Mouse (Mus musculus) ovary, adult 18-20 months (tissue): ENCODE results near the gene Nudt21.
A peak's percentile ranks its signal among the peaks of the same experiment; 100 is the strongest.

Experiments
- DNase-seq: peaks from one replicate; pipeline ENCODE4 v3.0.0; 2022; ENCODE audit warnings: low spot score, mixed read lengths

Nudt21 gene

DNA sequence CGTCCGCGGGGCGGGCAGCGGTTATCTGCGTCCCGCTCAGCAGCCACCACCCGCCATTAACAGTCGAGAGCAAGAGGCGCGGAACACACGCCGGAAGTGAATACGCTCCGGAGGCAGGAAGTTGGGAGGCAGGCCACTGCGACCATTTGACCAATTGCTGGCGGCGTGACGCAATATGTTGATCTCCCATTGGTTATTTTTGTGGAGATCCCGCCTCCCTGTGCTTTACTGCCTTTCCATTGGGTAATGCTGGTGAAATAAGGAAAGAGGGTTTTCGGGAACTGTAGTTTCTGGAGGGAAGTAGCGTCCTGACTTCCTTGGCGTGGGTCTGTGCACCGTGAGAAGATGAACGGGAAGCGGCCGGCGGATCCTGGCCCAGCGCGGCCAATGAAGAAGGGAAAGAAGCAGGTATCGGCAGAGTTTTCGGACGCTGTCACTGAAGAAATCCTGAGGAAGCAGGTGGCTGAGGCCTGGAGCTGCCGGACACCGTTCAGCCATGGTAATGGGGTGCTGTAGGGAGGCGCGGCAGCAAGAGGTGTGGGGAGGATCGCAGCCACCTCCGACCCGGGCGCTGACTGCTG is at the start of gene Nudt21, which contains the start of gene Ogfod1:
Gene Nudt21, minus strand, starts transcription at position 88 of the 581 bp plus-strand sequence.
Gene Ogfod1, plus strand, starts transcription at position 255 of the 581 bp plus-strand sequence.
- peak; percentile 91 for DNase-seq

DNA sequence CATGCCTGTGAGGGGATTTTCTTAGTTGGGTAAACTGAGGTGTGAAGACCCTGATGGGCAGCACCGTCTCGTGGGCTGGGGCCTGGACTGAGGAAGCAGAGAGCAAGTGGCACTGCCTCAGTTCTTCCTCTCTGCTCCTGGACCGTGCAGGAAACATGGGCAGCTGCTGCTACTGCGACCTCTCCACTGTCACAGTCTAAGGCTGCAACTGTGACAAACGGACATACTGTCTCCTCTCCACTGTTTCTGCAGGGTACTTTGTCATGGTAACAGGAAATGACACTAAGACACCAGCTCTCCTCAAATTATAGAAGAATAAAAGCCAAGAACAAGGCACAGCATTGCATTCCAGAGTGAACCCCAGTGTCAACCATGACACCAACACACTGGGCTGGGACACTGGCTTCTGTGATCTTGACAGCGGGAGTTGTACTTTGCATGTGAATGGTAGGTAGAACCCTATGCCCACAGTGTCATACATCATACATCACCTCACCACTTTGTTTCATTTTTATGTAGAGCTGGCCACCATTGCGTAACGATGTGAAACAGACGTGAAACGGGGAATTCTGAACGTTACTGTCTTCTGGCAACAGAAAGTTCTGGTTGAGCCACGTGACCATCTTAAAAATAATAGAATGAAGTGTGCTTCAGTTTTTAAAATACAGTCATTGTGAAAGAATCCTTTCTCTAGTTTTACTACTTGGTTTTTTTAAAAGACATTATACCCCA is 39.8 kb upstream of the Nudt21 start:
- no peak for DNase-seq

DNA sequence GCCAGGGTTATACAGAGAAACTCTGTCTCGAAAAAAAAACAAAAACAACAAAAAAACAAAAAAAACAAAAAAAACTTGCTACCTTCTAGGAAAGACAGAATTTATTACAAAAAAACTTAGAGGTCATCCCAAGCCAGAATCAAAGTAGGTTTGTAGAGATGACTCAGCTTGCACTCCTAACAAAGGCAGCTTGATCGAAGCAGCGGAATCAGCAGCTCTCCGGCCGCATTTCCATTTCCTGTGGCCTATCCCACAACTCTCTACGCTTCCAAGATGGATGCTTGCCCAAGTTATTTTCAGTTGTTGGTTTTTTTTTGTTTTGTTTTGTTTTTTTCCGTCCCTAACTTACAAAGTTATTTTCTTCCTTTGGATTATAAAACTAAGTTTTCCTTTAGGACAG is 32.0 kb upstream of the Nudt21 start:
- DNase-seq, result no peak

DNA sequence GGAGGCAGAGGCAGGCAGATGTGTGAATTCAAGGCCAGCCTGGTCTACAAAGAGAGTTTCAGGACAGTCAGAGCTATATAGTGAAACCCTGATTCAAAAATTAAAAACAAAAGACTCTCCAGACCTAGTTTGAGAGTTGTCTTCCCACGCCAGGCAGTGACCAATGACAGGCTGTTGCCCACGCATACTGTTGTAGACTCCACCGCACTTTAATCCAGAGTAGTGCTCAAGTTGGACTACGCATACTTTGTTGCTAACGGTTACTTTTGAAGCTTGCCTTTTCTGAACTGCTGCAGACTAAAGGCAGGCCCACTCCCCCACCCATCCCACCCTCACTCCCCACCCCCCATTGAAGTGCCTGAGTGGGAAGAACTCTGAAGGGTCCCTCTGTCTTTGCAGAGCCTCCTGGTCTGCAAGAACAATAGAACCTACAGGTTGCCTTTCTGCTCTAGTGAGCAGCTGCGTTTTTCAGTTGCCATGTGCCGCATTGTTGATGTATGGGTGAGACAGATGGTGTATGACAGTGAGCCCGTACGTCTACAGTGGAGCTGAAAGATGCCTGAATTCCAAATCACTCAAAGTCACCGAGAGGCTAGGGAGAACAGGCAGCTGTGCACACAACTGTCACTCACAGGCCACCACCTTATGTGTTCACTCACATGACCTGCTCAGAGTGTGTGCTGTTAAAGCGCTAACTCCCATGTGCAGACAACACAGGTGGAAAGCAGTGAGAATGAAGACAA is 29.5 kb upstream of the Nudt21 start:
- DNase-seq, result no peak

DNA sequence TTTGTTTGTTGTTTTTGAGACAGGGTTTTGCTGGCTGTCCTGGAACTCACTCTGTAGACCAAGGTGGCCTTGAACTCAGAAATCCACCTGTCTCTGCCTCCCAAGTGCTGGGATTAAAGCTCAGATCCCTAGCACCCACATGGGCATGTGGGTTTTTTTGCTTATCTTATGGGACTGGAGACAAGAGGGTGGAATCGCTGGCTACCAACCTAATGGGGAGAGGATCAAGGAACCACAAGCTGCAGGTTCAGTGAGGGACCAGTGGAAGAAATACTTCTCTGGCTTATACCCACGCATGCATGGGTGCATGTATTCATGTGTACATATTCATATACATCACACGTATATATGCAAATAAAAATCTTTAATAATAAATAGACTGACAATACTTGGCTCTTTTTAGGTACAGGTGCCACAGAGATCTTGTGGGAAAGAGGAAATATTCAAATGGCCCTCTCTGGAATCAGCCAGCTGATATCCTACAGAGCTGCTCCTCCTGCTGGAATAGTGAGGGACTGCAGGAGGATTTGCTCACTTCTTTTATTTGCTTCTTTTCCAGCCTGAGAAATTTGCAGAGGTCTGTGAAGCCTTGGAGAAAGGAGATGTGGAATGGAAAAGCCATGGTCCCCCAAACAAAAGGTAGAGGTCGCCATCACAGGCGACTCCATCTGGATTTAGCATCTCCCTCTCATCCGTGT is 20.5 kb upstream of the Nudt21 start:
- DNase-seq, result no peak

DNA sequence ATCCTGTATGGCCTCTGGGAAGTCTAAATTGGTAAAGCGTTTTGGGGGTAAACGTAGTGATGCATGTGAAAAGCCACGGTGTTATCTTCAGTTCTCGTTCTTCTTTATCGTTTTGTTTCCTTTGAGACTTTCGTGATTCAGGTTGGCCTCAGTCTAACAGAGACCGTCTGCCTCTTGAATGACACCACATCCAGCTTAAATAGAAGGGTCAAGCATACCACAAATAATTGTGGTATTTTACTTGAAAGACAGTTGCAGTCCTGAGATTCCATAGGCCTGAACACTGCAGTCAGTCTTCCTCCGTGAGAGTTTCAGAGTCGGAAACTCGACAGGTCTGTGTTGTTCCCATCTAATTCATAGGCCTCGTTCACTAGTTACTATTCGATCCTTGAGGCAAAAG is 15.9 kb upstream of the Nudt21 start:
- DNase-seq, result no peak

DNA sequence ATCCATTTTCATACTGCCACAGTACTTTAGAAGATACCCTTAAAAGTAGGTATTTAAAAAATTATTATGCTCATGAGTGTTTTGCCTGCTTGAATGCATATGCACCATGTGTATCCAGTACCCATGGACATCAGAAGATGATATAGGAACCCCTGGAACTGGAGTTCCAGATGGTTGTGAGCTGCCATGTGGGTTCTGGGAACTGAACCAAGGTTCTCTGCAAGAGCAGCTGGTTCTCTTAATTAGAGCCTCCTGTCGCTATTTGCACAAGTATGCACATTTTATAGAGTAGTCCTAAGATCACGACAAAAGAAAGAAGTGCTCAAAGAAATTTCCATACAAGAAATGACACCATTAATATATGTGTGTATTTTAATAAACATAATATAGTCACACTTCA is 11.0 kb upstream of the Nudt21 start:
- DNase-seq, result no peak

DNA sequence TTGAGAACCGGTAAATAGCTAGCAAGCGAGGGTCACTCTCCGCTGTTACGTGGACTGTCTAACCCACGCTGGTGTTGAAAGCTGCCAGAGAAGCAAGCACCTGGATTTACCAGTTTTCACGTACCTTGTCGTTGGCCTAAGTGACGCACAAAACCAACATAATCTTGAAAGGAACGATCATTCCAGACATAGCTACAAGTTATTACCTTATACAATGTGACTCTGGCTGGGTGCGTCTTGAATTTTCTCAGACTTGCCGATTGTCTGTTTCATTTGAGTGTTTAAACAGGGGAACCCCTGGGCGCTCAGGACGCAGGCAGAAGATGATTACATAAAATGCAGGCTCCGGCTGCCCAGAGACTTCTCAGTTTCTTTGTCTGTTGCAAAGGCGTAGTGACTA is 975 bp upstream of the Nudt21 start:
- no peak for DNase-seq

DNA sequence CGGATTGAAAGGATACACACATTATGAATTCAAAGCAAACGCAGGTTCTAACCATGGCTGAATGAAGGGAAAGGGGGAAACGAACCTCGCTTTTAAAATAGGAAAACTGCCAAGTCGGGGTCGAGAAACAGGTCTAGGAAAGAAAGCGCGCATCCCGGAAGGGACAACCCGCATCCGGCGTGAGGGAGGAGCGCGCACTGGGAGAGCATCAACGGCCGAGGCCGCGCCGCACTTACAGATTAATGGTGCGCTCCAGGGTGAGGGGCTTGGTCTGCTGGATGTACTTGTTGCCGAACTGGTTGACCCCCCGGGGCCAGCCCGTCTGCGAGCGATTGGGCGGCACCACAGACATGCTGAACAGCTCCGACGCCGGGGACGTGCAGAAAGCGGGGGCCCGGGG is 290 bp downstream of the Nudt21 start:
- peak; percentile 49 for DNase-seq

DNA sequence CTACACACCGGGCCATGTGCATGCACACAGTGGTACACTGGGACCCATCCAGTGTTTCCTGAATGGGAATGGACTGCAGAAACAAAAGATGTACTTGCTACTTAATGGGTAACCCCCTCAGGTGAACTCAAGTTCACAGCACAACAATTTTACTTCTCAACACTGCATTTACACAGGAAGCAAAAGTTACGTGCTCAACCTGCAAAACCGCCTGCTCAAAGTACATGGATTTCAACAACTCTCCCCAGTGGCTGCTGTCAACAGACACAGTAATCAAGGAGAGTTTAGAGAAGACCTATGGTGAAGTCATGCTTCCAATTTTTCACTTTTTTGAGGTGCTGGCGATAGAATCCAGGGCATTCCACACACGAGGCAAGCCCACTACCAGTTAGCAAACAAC is 1.6 kb downstream of the Nudt21 start:
- DNase-seq, result no peak

DNA sequence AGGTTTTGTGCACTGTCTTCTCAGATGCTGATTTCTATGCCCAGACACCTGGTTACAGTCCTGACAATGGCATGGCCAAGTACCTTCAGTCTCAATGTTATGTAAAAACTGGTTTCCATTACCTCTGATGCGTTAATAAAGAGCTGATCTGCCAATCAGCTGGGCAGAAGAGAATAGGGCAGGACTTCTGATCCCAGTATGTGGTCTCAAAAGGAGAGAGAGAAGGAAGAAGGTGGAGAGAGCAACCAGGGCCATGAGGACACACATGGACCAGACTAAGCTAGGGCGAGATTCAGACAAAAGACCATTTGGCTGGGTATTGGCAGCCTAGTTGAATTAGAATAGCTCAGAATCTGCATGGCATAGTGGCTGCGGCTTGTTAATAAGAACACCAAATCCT is 3.2 kb downstream of the Nudt21 start:
- DNase-seq, result no peak

DNA sequence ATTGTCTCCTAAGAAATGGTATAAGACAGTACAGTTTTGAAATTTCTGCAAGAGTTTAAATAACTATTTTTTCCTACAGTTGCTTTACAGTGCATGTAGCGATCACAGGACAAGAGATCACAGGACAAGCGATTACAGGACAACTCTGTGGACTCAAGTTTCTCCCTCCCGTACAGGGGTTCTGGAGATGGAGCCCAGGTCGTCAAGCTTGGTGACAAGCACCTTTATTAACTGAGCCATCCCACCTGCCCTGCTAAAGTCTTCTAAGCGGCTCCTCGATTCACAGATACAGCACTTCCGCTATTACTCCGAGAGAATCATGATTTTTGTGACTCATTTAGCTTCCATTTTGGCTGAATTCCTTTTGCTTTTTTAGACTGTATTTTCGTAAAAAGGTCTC is 7.1 kb downstream of the Nudt21 start:
- DNase-seq, result no peak

DNA sequence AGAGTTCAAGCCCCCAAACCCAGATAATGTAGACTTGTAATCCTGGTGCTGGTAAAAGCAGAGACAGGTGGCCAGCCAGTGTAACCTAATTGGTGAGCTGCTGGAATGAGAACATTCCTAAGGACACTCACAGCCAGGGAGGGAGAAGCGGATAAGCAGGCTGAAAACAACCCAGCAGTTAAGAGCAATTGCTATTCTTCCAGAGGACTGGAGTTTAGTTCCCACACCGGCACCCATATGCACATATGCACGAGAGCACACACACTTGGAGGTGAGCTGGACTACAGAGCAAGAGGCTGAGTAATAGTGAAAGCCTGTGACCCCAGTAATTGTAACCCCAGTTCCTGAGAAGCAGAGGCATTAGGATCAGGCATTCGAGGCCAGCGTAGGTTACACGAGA is 12.9 kb downstream of the Nudt21 start:
- no peak for DNase-seq

DNA sequence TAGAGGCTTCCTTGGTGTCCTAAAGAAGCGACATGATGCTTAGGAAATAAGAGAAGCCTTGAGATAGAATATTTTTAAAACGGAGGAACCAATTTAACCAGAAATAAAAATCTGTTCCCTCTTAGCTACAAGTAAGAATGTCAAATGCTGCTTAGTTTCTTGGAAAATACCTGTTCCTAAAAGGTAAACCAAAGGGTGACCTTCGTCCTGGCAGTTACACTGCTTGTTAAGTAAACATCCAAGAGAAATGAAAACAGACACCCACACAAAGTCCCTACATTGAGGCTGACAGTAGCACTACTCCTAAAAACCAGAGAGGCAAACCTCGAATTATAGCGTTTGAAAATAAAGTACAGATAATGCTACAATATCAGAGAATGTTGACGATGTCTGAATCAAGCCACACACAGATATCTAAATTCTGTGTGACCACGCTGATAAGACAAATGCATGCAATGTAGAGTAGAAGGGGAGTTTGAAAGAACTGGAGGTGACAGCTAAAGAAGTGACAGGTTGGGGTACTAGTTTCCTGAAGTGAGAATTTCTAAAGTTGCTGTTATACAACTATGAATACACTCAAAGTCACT is 23.7 kb downstream of the Nudt21 start:
- no peak for DNase-seq

DNA sequence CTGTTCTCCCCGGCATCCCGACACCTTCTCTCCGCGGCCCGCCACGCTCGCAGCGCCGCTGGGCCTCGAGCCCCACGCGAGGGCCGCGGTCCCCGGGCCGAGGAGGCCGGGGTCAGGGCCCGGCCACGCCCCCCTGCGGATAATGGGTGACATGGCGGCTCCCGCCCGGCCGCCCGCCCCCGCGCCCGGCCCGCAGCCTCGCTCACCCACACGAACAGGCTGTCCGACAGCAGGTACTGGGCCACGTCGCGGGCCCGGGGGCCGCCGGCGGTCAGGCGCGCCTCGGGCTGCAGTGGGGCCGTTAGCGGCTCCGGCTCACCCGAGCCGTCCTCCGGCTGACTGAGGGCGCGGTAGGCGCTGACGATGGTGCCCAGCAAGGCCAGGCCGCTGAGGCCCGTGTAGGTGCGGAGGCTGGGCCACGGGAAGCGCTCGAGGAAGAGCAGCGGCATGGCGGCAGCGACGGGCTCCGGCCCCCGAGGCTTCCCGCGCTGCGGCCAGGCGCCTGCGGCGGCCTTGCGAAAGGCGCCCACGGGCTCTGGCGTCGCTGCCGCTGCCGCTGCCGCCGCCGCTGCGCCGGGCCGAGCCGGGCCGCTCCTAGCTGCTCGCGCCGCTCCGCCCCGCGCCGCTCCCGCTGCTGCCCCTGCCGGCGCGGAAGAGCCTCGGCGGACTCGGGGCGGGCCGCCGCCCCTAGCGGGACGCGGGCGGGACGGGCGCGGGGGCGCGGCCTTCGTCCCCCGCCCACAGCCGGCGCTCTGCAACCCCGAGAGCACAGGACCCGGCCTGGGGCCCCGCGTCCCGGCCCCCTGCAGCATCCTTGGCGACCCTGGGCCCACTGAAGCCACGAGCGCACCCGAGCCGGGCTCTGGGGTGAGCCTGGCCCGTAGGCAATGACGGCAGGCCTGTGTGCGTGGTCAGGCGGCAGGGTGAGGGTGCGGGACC is 24.5 kb downstream of the Nudt21 start, which contains the start of gene Amfr:
Gene Amfr, minus strand, starts transcription at position 830 of the 939 bp plus-strand sequence.
- peak; percentile 47 for DNase-seq

DNA sequence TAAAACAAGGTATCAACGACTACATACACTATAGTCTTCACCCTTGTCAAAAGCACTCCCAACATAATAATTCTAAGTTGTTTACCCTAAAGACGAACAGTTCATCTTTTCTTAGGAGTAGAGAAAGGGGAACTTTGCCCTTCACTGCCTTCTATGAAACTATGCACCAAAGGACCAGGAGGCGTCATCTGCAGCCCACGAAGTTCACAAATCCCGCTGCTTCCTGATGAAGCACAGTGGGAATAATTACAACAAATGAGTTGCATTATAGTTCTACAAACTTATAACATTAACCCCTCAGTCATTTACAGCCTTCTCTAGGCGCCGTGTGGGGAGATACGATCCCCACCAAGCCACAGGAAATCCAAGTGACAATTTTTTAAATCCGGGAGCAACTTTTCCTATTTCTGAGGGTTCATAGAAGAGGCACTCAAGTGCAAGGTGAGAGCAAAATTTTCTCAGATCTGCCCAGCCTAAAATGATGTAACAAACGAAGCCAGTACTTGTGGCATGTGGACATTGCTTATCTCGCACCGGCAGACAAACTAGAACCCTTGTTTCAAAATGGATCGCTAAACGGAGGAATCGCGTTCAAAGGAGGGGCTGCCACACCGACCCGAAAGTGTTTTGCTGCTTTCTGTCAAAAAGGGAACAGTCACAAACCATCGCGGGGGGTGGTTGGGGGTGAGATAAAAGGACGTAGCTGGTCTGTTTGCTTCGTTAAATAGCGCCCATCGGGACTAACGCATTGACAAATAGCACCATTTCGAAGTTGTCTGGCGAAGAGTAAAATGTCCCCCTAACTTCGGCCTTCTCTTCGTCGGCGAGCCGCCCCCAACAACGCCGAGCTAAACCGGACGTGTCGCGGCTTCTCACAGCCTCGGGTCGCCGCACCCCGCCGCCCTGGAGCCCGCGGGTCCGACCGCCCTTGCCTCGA is 25.5 kb downstream of the Nudt21 start:
- DNase-seq, result no peak

DNA sequence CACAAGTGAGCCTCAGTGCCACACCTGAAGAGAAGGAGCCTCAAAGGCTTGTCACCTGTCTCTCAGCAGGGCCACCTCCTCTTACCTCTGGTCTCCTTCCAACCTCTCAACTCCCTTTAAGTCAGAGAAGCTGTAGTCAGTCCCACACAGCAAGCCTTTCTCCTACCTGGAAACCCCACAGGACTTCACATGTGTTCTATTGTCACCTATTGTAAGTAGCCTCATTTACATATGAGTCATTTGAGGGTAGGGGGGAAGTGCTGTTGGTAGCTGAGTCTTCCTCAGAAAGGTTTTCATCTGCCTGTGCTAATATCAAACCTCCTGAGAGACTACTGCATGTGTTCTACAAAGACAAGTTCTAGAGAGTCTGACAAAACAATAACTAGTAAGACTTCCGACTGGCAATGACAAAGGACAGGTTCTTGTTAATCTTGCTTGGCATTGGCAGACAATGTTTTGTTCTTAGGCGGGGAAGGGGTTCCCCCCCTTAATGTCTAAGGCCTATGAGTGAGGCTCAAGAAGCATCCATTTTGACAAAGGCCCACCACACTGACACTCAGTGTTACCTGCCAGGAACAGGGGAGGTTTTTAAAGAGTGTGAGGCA is 26.6 kb downstream of the Nudt21 start:
- DNase-seq, result no peak

DNA sequence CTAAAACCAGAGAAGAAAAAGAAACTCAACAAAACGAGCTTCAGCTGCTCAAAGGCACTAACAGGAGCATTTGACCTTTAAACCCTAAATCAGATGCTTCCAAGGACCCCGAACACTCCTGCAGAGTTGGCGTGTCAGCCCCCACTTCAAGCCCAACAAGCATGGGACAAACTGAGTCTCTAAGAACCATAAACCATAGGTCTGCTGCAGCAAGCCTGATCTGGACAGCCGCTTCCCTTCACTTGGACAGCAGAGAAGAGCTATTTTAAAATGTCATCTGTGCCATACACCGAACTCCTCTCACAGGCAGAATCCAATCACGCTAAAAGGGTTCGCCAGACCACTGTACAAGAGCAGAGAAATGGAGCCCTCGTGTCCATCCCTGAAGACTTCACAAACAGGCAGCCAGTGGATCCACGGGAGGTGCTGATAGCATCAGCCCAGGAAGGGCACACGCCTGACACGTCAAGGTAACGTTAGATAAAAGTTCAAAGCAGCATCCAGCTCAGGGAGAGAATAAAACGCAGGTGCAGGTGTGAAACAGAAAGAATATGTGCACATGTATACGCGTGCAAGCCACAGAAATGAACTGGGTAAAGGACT is 27.5 kb downstream of the Nudt21 start:
- DNase-seq, result no peak

DNA sequence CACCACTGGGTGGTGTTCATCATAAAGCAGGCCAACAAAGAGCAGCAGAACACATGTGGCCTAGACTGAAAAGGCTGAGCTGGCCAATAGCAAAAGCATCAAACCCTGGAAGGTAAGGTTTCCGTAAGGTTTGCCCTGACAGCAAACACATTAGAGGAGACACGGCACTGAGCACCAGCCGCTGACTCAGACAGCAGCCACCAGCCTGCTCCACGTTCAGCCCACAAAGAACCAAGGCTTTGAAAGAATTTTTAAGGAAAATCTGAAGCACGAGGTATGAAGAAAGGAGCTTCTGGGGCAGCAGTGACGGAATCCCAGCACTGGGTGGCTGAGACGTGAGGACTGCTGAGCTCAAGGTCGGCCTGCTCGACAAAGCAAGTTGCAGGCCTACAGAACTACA is 32.7 kb downstream of the Nudt21 start:
- DNase-seq, result no peak
